Mouse (Mus musculus): Measurements from ENCODE around the gene Bola3. TPM values are rescaled to one million over a fixed set of nuclear protein-coding genes. Genes with fewer than 3 reads are reported as not detected.

The Bola3 gene
- total RNA-seq (2021): 10 to 100 TPM; 46.0 to 49.4 TPM
- long read RNA-seq, experiment 1, transcript Bola3-207 (4 exons, 2,312 nt): major isoform, 31 of 37 reads
- long read RNA-seq, experiment 1, partial matches to known transcripts: 0 of 37 reads
- long read RNA-seq, experiment 1, other reads (novel, unspliced or antisense): 6 of 37 reads
- long read RNA-seq, experiment 2, transcript Bola3-207 (4 exons, 2,312 nt): major isoform, 55 of 68 reads
- long read RNA-seq, experiment 2, partial matches to known transcripts: 0 of 68 reads
- long read RNA-seq, experiment 2, other reads (novel, unspliced or antisense): 12 of 68 reads

- DNase-seq (ENCODE audit: low spot score in 2 of 2): no peak
- Histone ChIP-seq H3K27ac (peak within 1 kb of the TSS; percentile 95), H3K4me3 (peak within 1 kb of the TSS; percentile 95)
- TF ChIP-seq CTCF (conservative IDR thresholded peaks at IDR 0.05): no peak
Observed at GRCm38 (mm10) chr6:83348873-83349272, at the start of gene Bola3. Gene Bola3, plus strand, starts transcription at chr6:83349147.

DNA sequence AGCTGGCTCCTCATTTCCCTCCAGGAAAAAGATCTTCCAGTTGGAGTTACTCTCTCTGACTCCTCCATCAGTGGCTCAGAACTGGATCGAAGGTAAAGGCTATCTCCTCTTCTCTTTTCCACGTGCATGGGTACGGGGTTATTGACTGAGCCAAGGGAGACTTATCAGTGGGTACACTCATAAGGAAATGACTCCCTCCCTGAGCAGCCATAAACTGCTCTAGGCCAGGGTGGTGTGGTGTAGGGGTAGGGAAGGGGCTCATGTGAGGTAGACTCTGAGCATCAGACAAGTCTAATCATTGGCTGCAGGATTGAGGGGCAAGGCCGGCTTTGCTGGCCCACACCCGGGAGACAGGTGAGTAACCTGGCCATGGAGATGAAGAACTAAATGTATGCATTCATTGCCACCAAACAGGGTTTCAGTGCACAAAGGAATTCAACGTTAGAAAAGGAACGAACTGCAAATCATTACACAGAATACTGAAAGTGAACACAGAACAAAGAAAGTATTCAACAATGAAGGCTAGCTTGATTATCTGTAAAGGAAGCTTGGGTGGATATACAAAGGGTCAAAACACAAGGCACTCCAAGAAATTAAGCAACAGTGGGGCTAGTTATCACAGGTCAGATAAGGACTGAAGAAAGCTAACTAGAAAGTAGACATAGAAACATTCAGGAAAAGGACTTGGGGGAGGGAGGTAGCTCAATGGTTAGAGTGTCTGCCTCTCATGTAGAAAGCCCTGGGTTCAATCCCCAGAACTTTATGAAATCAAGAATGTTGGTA is 48.3 kb upstream of the Bola3 start:
- H3K4me3 ChIP-seq: no peak overlapping the region
- TF ChIP-seq CTCF (conservative IDR thresholded peaks at IDR 0.05): no peak
- no peak overlapping the region for H3K27ac ChIP-seq
- no peak for DNase-seq (ENCODE audit: low spot score in 2 of 2)

GRCm38 (mm10) chr6:83301294-83301693 is 47.7 kb upstream of the Bola3 start:
- Histone ChIP-seq H3K27ac (no peak overlapping the region), H3K4me3 (no peak overlapping the region)
- DNase-seq (ENCODE audit: low spot score in 2 of 2): no peak
- TF ChIP-seq CTCF (conservative IDR thresholded peaks at IDR 0.05): no peak

DNA sequence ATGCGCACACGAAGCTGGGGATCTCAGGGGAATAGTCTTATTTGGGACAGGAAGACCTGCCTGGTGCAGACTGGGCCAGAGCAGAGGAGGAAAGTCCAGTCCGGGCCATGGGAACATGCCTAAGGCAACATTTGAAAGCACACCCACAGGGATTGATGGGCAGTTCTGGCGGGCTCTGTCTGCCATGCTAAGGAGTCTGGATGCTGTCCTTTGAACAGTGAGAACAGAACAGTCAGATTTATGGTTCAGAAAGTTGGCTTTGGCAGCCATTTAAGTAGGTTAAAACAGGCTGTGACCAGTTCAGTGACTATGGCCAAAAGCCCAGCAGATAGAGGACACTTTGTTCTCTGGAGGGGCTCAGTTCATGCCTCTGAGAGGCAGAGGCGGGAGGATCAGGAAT is 46.7 kb upstream of the Bola3 start:
- no peak for DNase-seq (ENCODE audit: low spot score in 2 of 2)
- no peak for TF ChIP-seq CTCF (conservative IDR thresholded peaks at IDR 0.05)
- no peak overlapping the region for H3K4me3 ChIP-seq
- H3K27ac ChIP-seq: no peak overlapping the region

DNA sequence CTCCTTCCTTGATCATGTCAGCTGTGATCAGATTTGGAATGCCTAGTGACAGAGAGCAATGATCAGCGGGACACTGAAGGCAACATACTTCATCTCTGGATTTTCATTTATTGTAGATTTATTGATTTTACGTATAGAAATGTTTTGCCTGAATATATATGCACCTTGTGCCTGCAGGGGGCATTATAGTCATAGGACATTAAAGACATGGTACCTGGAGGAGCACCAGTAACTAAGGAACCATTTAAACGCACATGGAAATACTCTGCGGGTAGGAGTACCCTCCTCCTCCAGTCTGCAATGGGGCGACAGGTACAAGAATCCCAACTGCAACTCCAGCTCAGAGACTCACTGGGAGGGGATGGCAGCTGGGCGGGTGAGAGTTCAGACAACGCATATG is 39.9 kb upstream of the Bola3 start:
- DNase-seq (ENCODE audit: low spot score in 2 of 2): no peak
- TF ChIP-seq CTCF (conservative IDR thresholded peaks at IDR 0.05): no peak; the same call in 1 of the 2 replicates
- H3K4me3 ChIP-seq: no peak overlapping the region
- no peak overlapping the region for H3K27ac ChIP-seq

- no peak overlapping the region for H3K27ac ChIP-seq
- no peak for TF ChIP-seq CTCF (conservative IDR thresholded peaks at IDR 0.05)
- no peak for DNase-seq (ENCODE audit: low spot score in 2 of 2)
- H3K4me3 ChIP-seq: no peak overlapping the region
Observed at GRCm38 (mm10) chr6:83311206-83311605, 37.7 kb upstream of the Bola3 start.

- Histone ChIP-seq H3K27ac (no peak overlapping the region), H3K4me3 (no peak overlapping the region)
- no peak for DNase-seq (ENCODE audit: low spot score in 2 of 2)
- no peak for TF ChIP-seq CTCF (conservative IDR thresholded peaks at IDR 0.05)
Observed at GRCm38 (mm10) chr6:83312021-83312420, 36.9 kb upstream of the Bola3 start.

- Histone ChIP-seq H3K4me3 (no peak overlapping the region), H3K27ac (no peak overlapping the region)
- no peak for TF ChIP-seq CTCF (conservative IDR thresholded peaks at IDR 0.05)
- no peak for DNase-seq (ENCODE audit: low spot score in 2 of 2)
Observed at GRCm38 (mm10) chr6:83312514-83312913, 36.4 kb upstream of the Bola3 start.

GRCm38 (mm10) chr6:83315293-83315692 is 33.7 kb upstream of the Bola3 start:
- DNase-seq (ENCODE audit: low spot score in 2 of 2): no peak
- no peak for TF ChIP-seq CTCF (conservative IDR thresholded peaks at IDR 0.05)
- Histone ChIP-seq H3K4me3 (no peak overlapping the region), H3K27ac (no peak overlapping the region)

- TF ChIP-seq CTCF (conservative IDR thresholded peaks at IDR 0.05): no peak
- Histone ChIP-seq H3K27ac (no peak overlapping the region), H3K4me3 (peak overlapping the region; percentile 7; the same call in 1 of the 2 replicates)
- peak in 1 of 2 experiments; percentile 8 for DNase-seq (ENCODE audit: low spot score in 2 of 2)
Observed at GRCm38 (mm10) chr6:83316022-83316421, 32.9 kb upstream of the Bola3 start.

DNA sequence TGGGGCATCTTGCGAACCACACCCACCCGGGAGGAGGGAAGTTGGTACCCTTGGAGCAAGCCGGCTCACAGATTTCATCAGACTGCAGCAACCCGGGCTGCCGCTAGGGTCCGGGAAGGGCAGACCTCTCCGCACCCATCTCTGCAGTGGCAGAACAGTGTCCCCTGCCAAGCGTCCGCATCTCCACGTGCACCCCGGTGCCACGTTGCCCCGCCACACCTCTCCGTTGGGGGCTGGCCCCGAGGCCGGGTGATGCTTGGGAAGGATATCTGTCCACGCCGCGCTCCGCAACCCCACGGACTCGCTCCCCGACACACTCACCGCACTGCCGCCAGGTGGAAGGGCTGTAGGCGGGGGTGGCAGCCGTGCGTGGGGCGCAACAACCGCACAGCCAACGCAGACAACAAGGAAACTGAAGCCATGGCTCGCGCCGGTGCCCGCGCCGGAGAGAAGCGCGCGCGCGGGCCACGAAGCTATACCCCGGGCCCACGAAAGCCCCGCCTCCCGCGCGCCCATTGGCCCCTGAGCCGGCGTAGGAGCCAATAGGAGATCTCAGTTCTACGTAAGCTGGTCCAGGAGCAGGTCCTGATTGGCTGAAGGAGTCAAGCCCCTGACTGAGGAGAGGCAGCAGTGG is 31.7 kb upstream of the Bola3 start:
- peak overlapping the region; percentile 71 for H3K27ac ChIP-seq
- peak; percentile 92 to 93 for DNase-seq (ENCODE audit: low spot score in 2 of 2)
- H3K4me3 ChIP-seq: peak overlapping the region; percentile 87
- TF ChIP-seq CTCF (conservative IDR thresholded peaks at IDR 0.05): peak; percentile 90

GRCm38 (mm10) chr6:83321927-83322326 is 27.0 kb upstream of the Bola3 start:
- TF ChIP-seq CTCF (conservative IDR thresholded peaks at IDR 0.05): no peak
- Histone ChIP-seq H3K4me3 (no peak overlapping the region), H3K27ac (no peak overlapping the region)
- DNase-seq (ENCODE audit: low spot score in 2 of 2): no peak

GRCm38 (mm10) chr6:83322794-83323193 is 26.2 kb upstream of the Bola3 start:
- no peak for DNase-seq (ENCODE audit: low spot score in 2 of 2)
- Histone ChIP-seq H3K27ac (no peak overlapping the region), H3K4me3 (no peak overlapping the region)
- TF ChIP-seq CTCF (conservative IDR thresholded peaks at IDR 0.05): no peak

All from layer of hippocampus, adult 2 months (tissue).